Mouse (Mus musculus) kidney, adult 2 months (tissue): Measurements from ENCODE around the gene Lhcgr.

Source experiments
- CTCF ChIP-seq: fragments of 200-500 bp; conservative IDR thresholded peaks from 2 replicates; pipeline ENCODE4 v1.5.1; 2011; ENCODE audit warnings: low read depth, mild to moderate bottlenecking, control low read depth, low read length, moderate library complexity, mixed read lengths; ENCODE audit not compliant: insufficient read depth, insufficient read length
- POLR2A ChIP-seq: fragments of 200-500 bp; IDR thresholded peaks from one replicate; pipeline ENCODE4 v1.6.1; 2011; ENCODE audit warnings: low read depth, low read length, control low read depth

DNA sequence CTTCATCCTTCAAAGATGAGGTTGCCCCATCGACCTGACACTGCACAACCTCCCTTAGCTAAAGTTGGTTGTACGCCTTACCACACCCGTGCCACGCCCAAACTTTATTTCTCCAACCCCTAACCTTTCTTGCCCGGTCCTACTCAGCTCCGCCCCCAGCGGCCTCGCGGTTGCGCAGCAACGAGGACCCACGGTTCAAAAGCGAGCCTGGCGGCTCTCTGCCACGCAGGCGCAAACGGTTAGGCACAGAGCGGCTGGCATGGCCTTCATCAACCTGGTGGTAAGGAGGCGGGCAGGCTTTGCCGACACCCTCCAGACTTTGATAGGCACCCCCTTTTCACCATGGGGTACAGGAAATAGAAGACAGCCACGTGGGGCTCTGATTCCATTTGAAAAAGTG, 123.3 kb downstream of the Lhcgr start, which contains the start of gene Gtf2a1l:
- TF ChIP-seq CTCF (no peak), POLR2A (no peak)
